Mouse (Mus musculus): ENCODE measurements around the gene Mast4.

Mast4 gene

GRCm38 (mm10) chr13:103315113-103315708, 19.1 kb downstream of the Mast4 start:
- no peak for DNase-seq (ENCODE audit: low spot score)

- DNase-seq (ENCODE audit: low spot score): no peak
These were observed 26.0 kb downstream of the Mast4 start for GRCm38 (mm10) chr13:103308296-103308695.

- DNase-seq (ENCODE audit: low spot score): no peak
These were observed 30.5 kb downstream of the Mast4 start for GRCm38 (mm10) chr13:103303826-103304225.

GRCm38 (mm10) chr13:103302508-103302907, 31.8 kb downstream of the Mast4 start:
- DNase-seq (ENCODE audit: low spot score): no peak

- no peak for DNase-seq (ENCODE audit: low spot score)
These were observed 32.2 kb downstream of the Mast4 start for GRCm38 (mm10) chr13:103302077-103302476.

- DNase-seq (ENCODE audit: low spot score): no peak
These were observed 39.9 kb downstream of the Mast4 start for GRCm38 (mm10) chr13:103294424-103294823.

- no peak for DNase-seq (ENCODE audit: low spot score)
These were observed 41.2 kb downstream of the Mast4 start for GRCm38 (mm10) chr13:103293121-103293520.

- no peak for DNase-seq (ENCODE audit: low spot score)
These were observed 43.2 kb downstream of the Mast4 start for GRCm38 (mm10) chr13:103291098-103291497.

- DNase-seq (ENCODE audit: low spot score): no peak
These were observed 48.5 kb downstream of the Mast4 start for GRCm38 (mm10) chr13:103285821-103286220.

- no peak for DNase-seq (ENCODE audit: low spot score)
These were observed 49.3 kb downstream of the Mast4 start for GRCm38 (mm10) chr13:103285036-103285435.

- peak; percentile 63 for DNase-seq (ENCODE audit: low spot score)
These were observed 63.4 kb downstream of the Mast4 start for GRCm38 (mm10) chr13:103270856-103271391.

- no peak for DNase-seq (ENCODE audit: low spot score)
These were observed 71.6 kb downstream of the Mast4 start for GRCm38 (mm10) chr13:103262707-103263106.

- no peak for DNase-seq (ENCODE audit: low spot score)
These were observed 72.2 kb downstream of the Mast4 start for GRCm38 (mm10) chr13:103262061-103262460.

GRCm38 (mm10) chr13:103260414-103260813, 73.9 kb downstream of the Mast4 start:
- DNase-seq (ENCODE audit: low spot score): no peak

- DNase-seq (ENCODE audit: low spot score): no peak
These were observed 76.2 kb downstream of the Mast4 start for GRCm38 (mm10) chr13:103258106-103258505.

GRCm38 (mm10) chr13:103254861-103255260, 79.4 kb downstream of the Mast4 start:
- peak; percentile 54 for DNase-seq (ENCODE audit: low spot score)

GRCm38 (mm10) chr13:103253077-103253476, 81.2 kb downstream of the Mast4 start:
- no peak for DNase-seq (ENCODE audit: low spot score)

- no peak for DNase-seq (ENCODE audit: low spot score)
These were observed 85.9 kb downstream of the Mast4 start for GRCm38 (mm10) chr13:103248102-103249054.

- no peak for DNase-seq (ENCODE audit: low spot score)
These were observed 87.2 kb downstream of the Mast4 start for GRCm38 (mm10) chr13:103246973-103247718.

- no peak for DNase-seq (ENCODE audit: low spot score)
These were observed 88.9 kb downstream of the Mast4 start for GRCm38 (mm10) chr13:103245431-103245830.

GRCm38 (mm10) chr13:103244053-103244452, 90.2 kb downstream of the Mast4 start:
- no peak for DNase-seq (ENCODE audit: low spot score)

GRCm38 (mm10) chr13:103241092-103241491, 93.2 kb downstream of the Mast4 start:
- no peak for DNase-seq (ENCODE audit: low spot score)

All from ovary, adult 18-20 months (tissue).